Mouse (Mus musculus) adrenal gland, adult 18-20 months (tissue): ENCODE measurements around the gene Pik3r3. TPM values are rescaled to one million over a fixed set of nuclear protein-coding genes. Genes with fewer than 3 reads are reported as not detected.
A peak's percentile ranks its signal among the peaks of the same experiment; 100 is the strongest.

Experiments
- DNase-seq, 2 experiments: peaks; one replicate each; pipeline ENCODE4 v3.0.0; 2021 to 2022; ENCODE audit warnings: low spot score in 2 of 2
- long read RNA-seq, 2 experiments: library from polyadenylated mRNA; stranded (forward); transcript quantifications; one replicate each; pipeline ENCODE4 v2.0.0; 2021
- total RNA-seq, 2 experiments: library from RNA; stranded (reverse); gene quantifications; 1 replicate in 1 of 2; 2 replicates in 1 of 2; pipeline ENCODE4 v1.2.3; 2021

Pik3r3 gene
- total RNA-seq = 10 to 100 TPM; 16.1 to 18.3 TPM
- long read RNA-seq, experiment 1, partial matches to known transcripts = 0 of 1 reads
- long read RNA-seq, experiment 1, other reads (novel, unspliced or antisense) = 1 of 1 reads
- long read RNA-seq, experiment 2, full-length matches to known transcripts = 1 of 8 reads
- long read RNA-seq, experiment 2, partial matches to known transcripts = 2 of 8 reads
- long read RNA-seq, experiment 2, other reads (novel, unspliced or antisense) = 5 of 8 reads

DNA sequence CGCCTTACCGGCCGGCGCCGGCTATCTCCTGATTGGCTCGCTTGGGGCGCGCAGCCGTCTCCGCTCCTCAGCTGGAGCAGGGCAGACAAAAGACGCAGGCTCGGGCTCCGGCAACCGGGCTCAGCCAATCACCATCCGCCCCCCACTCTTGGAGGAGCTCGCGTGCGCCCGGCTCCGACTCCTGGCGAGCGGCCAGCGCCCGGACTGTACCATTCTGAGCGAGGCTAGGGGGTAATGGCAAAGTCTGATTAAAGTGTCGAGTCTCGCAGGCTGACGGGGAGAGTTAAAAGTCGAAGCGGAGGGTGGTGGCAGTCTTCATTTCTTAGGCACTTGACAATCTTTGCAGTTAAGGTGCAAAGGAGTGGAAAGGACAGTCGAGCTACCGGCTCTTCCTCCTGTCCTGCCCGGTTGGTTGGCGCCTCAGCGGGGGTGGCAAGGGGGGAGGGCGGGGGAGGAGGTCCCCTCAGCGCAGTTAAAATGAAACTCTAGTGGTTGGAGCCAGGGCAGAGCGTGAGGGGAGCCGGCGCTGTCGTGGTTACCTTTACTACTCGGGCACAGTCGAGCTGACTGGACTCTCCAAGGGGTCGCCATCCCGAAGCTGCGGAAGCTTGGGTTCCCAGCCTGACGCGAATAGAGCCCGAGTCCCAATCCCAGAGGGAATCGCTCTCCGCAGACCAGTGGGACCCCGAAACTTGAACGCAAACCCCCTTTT lies at the start of gene Pik3r3:
TSS of gene Pik3r3 (plus strand) at position 479 of the 712 bp plus-strand sequence.
- peak; percentile 96 to 98 for DNase-seq

DNA sequence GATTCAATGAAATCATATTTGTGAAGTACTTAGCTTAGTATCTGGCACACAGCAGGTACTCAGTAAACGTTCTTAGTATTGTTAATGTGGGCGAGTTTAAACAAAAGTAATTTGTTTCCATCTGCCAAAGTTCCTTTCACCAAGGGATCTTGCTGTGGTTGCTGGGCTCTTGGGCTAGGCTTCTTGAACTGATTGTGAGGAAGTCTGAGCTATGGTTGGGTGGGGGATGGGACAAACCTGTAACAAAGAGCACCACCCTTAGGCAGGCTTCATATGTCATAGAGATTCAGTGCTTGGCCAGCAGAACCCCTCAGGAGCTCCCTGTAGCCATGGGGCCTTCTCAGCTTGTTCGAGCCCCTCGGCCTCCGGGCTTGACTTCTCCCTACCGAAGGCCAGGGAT lies 48.3 kb upstream of the Pik3r3 start, which contains the start of the genes 1700042G07Rik and Gm49337:
TSS of gene 1700042G07Rik (plus strand) at position 301 of the 400 bp plus-strand sequence.
TSS of gene Gm49337 (plus strand) at position 313 of the 400 bp plus-strand sequence.
- DNase-seq = no peak

DNA sequence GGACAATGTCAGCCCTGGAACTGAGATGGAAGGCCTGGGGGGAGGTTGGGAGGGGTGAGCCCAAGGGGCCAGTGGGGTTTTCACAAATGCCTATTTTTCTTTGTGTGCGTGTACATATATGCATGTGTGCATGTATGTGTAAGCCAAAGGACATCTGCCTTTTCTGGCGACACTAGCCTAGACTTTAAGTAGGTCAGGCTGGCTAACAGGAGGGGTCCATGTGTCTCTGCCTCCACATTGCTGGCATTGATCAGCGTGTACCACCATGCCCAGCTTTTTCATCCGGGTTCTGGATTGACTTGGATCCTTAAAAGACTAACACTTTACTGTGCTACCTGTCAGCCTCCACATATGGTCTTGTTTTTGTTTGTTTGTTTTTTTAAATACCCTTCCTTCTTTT lies 47.7 kb upstream of the Pik3r3 start:
- DNase-seq = no peak

DNA sequence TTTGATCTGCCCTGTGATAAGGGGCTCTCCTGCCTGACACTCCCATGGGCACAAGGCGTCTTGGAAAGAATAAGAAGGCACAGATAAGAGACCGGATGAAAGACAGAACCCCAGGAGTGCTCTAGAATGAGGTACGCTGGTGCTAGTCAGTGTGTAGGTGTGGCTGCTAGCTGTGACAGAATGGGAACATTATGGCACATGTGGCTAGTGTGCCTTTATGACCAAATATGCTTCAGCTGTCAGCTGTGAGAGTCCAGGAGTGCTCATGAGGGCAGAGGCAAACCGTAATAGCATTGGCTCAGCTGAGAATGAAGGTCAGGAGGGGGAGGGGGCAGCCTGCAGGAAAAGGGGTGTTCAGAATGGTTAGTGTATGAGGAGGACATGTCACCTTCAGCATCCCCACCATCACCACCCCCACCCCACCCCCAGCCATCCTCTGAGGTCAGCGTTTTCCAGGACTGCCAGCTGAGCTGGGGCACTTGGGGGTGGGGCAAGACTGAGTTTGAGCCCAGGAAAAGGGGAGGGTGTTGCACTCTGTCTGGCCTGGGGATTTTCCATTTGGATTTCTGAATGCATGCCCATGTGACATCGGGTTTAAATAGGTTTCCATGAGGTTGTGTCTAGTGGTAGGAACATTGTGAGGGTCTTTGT lies 46.8 kb upstream of the Pik3r3 start:
- DNase-seq = no peak

DNA sequence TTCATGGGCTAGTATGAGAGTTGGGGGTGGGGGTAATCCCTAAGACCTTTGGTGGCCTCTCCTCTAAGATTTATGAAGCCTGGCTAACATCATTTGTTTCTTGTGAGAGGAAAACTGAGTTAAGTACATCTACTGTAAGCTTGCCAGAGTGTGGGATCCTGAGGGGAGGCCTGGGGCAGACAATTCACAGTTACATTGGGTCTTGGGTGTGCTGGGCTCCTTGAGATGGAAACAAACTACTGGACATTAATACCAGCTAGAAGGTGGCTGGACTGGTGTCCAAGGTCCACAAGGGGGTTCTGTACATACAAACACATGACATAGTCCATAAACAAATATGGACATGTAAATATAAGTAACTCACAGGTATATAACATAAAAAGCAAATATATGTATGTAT lies 46.3 kb upstream of the Pik3r3 start:
- DNase-seq = no peak

DNA sequence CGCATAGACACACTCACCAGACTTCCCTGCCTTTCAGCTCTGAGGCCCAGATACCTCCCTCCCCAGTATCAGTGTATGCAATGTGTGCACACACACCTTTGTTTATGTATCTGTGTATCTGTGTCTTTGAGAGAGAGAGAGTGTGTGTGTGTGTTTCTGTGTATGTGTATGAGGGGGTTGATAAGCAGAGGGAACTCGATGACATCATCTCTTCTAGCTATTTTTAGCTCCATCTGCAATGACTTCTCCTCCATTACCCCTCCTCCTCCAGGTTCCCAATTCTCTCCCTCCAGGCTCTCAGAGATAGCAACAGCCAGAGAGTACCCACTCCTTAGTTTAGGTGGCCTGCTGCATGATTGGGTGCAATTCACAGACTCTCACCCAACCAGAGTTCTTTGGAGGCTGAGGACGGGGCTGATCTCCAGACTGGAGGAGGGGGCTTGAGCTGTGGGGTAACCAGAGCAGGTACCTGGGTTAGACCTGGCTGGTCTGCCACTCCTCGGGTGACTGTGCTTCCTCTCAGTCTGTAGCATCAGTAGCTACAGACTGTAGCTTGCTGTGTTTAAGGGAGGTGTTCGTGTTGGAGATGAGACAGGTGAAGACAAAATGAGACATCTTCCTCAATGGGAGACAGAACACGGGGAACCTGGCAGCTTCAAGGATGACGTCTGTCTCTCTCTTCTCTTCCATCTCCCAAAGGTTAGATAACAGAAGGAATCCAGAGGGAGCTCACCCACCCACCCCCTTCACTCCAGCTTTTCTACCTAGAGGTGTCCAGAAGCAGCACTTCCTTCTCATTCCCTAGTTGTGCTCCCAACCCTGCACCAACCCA lies 45.5 kb upstream of the Pik3r3 start:
- no peak for DNase-seq

DNA sequence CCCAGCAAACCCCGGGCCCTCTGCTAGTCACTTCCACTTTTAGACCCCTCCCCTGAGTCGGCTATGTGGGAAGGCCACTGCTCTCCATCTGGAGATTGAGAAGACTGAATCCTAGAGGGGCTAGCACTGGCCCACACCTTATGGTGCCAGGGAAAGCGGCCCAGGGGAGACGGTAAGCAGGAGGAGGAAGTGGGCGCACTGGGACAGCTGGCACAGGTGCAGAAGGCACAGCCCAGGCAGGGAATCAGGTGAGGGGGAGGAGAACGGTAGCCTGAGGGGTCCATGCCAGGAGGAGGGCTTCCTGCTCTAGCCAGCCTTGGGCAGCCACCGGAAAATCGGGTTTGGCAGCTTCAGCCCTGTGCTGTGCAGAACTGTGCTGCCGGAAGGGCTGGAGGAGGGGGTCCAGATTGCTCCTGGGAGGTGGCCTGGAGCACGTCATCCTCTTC lies 44.9 kb upstream of the Pik3r3 start:
- peak in 1 of 2 experiments; percentile 36 for DNase-seq

DNA sequence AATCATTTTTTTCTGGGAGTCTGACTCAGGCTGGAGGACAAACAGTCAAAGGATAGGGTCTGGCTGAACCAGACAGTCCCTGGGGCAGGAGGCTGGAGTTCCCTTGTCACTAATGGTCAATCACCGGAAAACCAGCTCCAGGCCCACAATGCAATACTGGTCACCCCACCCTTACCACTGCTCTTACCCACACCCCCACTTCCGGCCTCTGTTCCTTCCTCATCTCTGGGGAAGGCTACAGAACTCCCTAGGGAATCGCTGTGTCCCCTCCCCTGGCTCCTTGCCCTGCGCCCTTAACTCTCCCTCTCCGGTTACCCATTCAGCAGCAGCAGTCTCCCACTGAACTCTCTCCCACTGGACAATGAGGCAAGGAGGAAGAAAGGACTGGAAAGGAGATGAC lies 44.3 kb upstream of the Pik3r3 start:
- peak; percentile 40 to 63 for DNase-seq

DNA sequence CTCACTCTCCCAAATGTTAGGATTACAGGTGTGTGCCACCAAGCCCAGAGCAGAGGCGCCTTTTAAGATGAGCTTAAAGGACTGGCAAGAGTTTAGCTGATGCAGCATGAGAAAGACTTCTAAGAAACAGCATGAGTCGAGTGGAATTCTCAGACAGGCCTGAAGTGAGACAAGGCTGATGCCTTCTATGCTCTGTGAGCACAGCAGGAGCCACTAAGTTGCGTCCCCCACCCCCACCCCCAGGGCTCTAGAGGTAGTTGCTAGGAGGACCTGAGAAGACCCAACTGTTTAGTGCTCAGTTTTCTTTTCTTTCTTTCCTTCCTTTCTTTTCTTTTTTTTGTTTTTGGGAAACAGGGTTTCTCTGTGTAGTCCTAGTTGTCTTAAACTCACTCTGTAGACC lies 39.3 kb upstream of the Pik3r3 start:
- no peak for DNase-seq

DNA sequence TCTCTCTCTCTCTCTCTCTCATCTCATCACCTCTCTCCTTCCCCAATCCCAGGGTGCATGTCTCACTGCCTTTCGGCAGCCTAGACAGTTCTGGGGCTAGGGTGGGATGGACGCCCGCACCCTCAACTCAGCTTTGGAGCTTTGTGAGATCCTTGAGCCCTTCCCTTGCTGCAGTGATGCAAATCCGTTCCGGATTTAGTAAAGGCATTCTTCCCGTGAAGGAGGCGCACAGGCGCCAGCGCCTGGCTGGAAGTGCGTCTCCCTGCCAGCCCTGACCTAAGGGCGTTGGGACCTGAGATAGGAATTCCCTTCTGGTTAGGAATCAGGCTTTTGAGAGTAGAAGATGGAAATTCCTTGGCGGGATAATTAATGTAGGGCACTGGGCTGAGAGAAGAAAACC lies 38.7 kb upstream of the Pik3r3 start:
- no peak for DNase-seq

DNA sequence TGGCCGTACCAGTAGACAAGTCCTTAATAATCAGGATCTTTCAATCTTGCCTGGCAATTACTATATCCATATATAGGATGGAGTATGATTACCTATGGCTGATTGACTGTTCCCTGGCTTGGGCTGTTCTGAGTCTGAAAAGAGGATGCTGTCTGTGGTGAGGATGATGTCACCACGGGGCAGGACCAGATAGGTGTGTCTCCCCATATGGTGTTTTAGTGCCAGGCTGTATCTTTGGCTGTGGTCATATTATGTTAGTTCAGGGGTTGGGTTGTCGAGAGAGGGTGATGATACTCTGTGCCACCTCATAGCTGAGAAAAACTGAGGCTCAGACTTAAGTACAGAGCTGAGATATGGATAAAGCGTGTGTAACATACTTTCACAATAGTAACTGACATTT lies 36.3 kb upstream of the Pik3r3 start:
- no peak for DNase-seq

DNA sequence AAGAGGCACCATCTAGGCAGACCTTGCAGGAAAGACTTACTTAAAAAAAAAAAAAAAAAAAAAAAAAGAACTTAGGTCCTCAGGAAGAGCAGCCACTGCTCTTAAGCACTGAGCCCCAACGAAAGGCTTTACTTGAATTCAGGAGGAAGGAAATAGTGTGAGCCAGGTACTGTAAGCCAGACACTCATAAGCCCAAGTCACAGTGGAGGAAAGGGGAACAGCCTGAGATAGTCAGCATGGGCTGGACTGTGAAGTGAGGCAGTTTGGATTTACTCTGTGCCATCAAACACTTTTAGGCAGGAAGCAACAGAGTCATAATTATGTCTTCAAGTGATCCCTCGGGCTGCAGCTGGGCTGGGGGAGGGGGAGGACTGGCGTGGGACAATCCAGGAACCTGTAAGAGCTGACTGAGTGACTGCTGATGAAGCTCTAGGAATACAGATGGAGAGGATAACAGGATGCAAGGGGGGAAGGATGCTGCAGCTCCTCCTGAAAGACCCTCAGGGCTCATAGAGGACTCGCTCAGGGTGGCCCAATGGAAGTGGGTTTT lies 29.1 kb upstream of the Pik3r3 start:
- DNase-seq = no peak

DNA sequence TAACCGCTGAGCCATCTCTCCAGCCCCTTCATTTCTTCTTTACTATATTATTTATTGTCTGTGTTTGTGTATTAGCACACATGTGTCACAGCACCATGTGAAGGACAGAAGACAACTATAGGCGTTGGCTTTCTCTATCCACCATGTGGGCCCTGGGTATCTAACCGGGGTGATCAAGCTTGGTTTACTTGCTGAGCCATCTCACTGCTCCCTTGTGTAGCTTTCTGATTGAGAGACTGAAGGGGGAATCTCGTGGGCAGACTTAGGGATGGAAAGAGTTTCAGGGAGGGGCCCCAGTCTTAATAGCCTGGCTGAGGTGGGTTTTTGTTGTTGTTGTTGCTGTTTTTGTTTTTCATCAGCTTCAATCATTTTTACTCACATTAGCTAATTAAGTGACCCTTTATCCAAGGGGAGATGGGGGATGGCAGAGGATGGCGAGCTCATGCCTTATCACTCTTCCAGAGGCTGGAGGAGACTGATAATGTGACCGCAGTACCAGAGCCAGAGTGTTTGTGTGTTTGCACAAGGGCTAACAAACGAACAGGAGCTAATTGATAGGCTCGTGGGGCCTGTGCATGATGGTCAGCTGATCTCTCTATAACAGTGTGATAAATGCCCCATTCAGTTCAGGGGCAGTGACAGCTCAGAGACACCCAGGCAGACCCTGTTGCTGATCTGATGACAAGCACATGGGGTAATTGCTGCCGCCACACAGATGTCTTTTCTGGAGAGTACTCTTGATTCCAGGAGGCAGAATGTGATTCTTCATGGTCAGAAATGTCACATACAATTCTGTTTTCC lies 27.6 kb upstream of the Pik3r3 start:
- DNase-seq = no peak

DNA sequence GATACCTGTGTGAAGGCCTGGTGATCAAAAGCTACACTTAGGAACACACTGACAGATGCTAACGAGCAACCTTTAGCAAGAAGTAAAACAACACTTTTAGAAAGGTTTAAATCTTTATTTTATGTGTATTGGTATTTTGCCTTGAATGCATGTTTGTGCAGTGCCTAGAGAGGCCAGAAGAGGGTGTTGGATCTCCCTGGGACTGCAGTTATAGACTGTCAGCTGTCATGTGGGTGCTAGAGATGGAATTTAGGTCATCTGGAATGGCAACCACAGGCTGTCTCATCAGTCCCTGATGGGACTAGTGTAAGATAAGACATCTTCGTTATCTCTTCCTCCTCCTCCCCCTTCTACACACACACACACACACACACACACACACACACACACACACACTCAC lies 23.0 kb upstream of the Pik3r3 start:
- DNase-seq = no peak

DNA sequence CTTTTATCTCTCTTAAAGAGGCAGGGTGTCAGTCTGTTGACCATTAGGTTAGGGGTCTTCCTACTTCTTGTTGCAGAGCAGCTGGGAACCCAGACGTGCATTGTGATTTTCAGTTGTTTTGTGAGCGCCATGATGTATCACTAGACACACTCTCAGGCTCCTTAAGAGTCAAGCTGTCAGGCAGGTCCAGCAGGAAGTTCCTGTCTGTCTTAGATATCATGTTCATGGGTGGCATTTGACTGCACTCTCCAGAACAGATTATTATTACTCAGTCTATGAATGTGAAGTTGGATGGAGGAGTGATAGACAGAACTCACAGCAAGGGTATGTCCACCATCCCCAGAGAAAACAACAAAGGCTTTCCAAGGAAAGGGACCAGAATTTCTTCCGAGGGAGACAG lies 17.0 kb upstream of the Pik3r3 start:
- DNase-seq = no peak

DNA sequence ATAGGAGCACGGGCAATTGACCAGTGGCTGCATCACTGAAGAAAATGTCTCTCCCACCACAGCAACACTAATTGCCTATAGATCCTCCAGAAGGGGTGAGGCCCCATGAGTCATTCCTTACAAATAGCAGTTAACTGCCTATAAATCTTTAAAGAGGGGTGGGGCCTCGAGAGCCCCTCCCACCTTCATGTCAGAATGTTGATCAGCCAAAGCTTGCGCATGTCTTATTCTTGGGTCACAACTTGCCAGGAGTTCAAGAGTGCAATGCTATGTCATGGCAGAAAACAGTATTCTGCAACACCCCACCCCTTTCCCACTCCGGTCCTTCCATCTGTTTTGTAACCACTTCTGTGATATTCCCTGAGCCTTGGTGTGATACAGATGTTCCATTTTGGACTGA lies 14.9 kb upstream of the Pik3r3 start:
- DNase-seq = no peak

DNA sequence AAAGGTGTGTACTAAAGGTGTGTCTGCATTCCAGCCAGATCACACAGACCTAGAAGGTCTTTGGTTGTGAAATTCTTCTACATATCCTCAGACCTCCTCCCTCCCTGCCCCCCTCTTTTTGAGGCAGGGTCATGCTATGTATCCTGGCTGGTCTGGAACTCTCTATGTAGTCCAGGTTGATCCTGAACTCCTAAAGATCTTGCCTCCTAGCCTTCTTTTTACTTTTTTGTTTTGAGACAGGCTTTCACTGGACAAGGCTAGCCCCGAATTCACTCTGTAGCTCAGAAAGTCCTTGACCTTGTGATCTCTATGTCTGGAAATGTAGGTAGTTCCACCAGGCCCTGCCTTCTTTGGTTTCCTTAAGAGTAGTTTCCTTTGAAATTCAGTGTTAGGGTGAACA lies 12.5 kb upstream of the Pik3r3 start:
- DNase-seq = no peak

DNA sequence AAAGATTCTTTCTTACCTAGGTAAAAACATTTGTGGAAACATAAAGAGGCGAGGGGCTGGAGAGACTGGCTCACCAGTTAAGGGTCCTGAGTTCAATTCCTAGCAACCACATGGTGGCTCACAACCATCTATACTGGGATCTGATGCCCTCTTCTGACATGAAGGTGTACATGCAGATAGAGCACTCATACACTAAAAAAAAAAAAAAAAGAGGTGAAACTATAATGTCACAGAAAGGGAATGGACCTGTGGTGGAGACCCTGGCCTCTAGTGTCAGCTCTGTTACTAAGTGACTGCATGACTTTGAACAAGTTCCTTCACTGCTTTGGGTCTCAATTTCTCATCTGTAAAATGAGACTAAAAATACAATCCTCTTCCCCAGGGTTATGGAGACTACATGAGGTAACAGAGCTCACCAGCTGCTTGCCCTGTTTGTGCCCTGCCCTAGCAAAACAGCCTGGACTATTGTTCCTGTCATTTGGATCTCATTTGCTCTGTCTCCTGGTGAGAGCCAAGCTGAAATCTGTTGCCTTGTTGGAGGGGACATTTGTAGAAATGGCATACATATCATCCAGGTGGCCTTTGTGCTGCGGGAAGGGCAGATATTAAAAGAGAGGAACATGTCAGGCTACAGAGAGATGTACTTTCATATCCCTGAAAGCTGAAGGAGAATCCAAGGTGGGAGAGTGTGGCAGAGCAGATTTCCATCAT lies 5.4 kb upstream of the Pik3r3 start:
- no peak for DNase-seq

DNA sequence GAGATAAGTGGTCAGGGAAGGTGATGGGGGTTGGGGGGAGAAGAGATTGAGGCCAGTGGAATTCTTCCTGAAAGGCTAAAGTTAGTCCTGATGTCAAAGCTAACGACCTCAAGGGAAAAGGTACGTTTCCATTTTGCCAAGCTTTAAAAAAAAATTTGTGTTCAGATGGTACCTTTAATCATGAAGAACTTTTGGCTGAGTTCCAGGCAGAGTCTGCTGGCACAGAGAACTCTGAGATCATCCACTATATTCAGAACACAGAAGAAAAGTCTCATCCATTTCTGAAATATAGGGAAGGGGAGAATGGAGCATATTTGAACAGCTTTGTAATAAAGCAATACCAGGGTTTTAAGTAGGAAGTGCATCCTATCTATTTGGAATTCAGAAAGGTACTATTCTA lies 4.4 kb upstream of the Pik3r3 start:
- peak in 1 of 2 experiments; percentile 8 for DNase-seq
